Mouse (Mus musculus) frontal cortex, postnatal 14 days (tissue): Measurements from ENCODE around the gene Katnal1.
A peak's percentile ranks its signal among the peaks of the same experiment; 100 is the strongest.

Experiments used
- DNase-seq, 2 experiments: peaks; one replicate each; pipeline ENCODE4 v3.0.0; 2022; ENCODE audit warnings: low spot score in 2 of 2

Katnal1 gene

GRCm38 (mm10) chr5:148929116-148929449 lies at the start of gene Katnal1:
Gene Katnal1, minus strand, starts transcription at chr5:148929320.
- DNase-seq, result no peak

GRCm38 (mm10) chr5:148978458-148979165 lies 49.5 kb upstream of the Katnal1 start:
- DNase-seq, result no peak

- no peak for DNase-seq
Observed at GRCm38 (mm10) chr5:148977698-148978457, 48.8 kb upstream of the Katnal1 start.

GRCm38 (mm10) chr5:148976876-148977275 lies 47.8 kb upstream of the Katnal1 start:
- DNase-seq, result no peak

GRCm38 (mm10) chr5:148975035-148975434 lies 45.9 kb upstream of the Katnal1 start:
- DNase-seq, result no peak

- DNase-seq, result no peak
Observed at GRCm38 (mm10) chr5:148973019-148973668, 44.0 kb upstream of the Katnal1 start.

GRCm38 (mm10) chr5:148972167-148972566 lies 43.0 kb upstream of the Katnal1 start:
- DNase-seq, result no peak

- DNase-seq, result no peak
Observed at GRCm38 (mm10) chr5:148969648-148970047, 40.5 kb upstream of the Katnal1 start.

GRCm38 (mm10) chr5:148968958-148969576 lies 39.9 kb upstream of the Katnal1 start:
- DNase-seq, result no peak

- DNase-seq, result no peak
Observed at GRCm38 (mm10) chr5:148968179-148968578, 39.1 kb upstream of the Katnal1 start.

- DNase-seq, result no peak
Observed at GRCm38 (mm10) chr5:148966395-148966794, 37.3 kb upstream of the Katnal1 start.

GRCm38 (mm10) chr5:148965691-148966333 lies 36.7 kb upstream of the Katnal1 start:
- DNase-seq, result peak; percentile 60 to 77

GRCm38 (mm10) chr5:148965089-148965591 lies 36.0 kb upstream of the Katnal1 start:
- DNase-seq, result no peak

GRCm38 (mm10) chr5:148964251-148964650 lies 35.1 kb upstream of the Katnal1 start:
- no peak for DNase-seq

GRCm38 (mm10) chr5:148960211-148960610 lies 31.1 kb upstream of the Katnal1 start:
- no peak for DNase-seq

- peak; percentile 58 to 75 for DNase-seq
Observed at GRCm38 (mm10) chr5:148959068-148959990, 30.2 kb upstream of the Katnal1 start.

GRCm38 (mm10) chr5:148958355-148958754 lies 29.2 kb upstream of the Katnal1 start:
- DNase-seq, result no peak

GRCm38 (mm10) chr5:148956898-148957535 lies 27.9 kb upstream of the Katnal1 start:
- DNase-seq, result no peak

- DNase-seq, result no peak
Observed at GRCm38 (mm10) chr5:148956091-148956490, 27.0 kb upstream of the Katnal1 start.

GRCm38 (mm10) chr5:148955575-148955974 lies 26.5 kb upstream of the Katnal1 start:
- no peak for DNase-seq
